Mouse (Mus musculus) lung, postnatal 0 days (tissue): Measurements from ENCODE around the gene Slc25a43. TPM values are rescaled to one million over a fixed set of nuclear protein-coding genes. Genes with fewer than 3 reads are reported as not detected.
A peak's percentile ranks its signal among the peaks of the same experiment; 100 is the strongest.

Experiments used
- ATAC-seq: fragments of 200-750 bp; cut with Nextera tagmentation; 2 replicates; pipeline ENCODE4 v1.8.0; 2017; ENCODE audit warnings: moderate library complexity
- DNase-seq: peaks from one replicate; pipeline ENCODE4 v3.0.0-alpha.2; 2016; ENCODE audit warnings: low spot score
- H3K27ac ChIP-seq: fragments of 300-500 bp; sonication (generic); 2 replicates; pipeline ENCODE4 v1.5.1; 2014; ENCODE audit warnings: antibody characterized with exemption, mild to moderate bottlenecking, low read length, mixed read lengths
- H3K27me3 ChIP-seq: fragments of 300-500 bp; sonication (generic); replicated peaks from 2 replicates; pipeline ENCODE4 v1.6.1; 2014; ENCODE audit warnings: low read length, mixed read lengths; ENCODE audit not compliant: insufficient read depth
- H3K36me3 ChIP-seq: fragments of 300-500 bp; sonication (generic); 2 replicates; pipeline ENCODE4 v1.6.1; 2014; ENCODE audit warnings: low read length, mixed read lengths; ENCODE audit not compliant: insufficient read depth
- H3K4me1 ChIP-seq: fragments of 300-500 bp; sonication (generic); 2 replicates; pipeline ENCODE4 v1.6.1; 2014; ENCODE audit warnings: antibody characterized with exemption, low read depth, low read length, mixed read lengths; ENCODE audit not compliant: insufficient read depth
- H3K4me2 ChIP-seq: fragments of 300-500 bp; sonication (generic); replicated peaks from 2 replicates; pipeline ENCODE4 v1.6.1; 2014; ENCODE audit warnings: low read depth, mild to moderate bottlenecking, low read length, moderate library complexity, mixed read lengths
- H3K4me3 ChIP-seq: fragments of 300-500 bp; sonication (generic); 2 replicates; pipeline ENCODE4 v1.5.1; 2014; ENCODE audit warnings: low read depth, low read length
- H3K9ac ChIP-seq: fragments of 300-500 bp; sonication (generic); replicated peaks from 2 replicates; pipeline ENCODE4 v1.6.1; 2014; ENCODE audit warnings: low read depth, mild to moderate bottlenecking
- H3K9me3 ChIP-seq: fragments of 300-500 bp; sonication (generic); 2 replicates; pipeline ENCODE4 v1.6.1; 2016; ENCODE audit warnings: low read length, mixed read lengths
- CTCF ChIP-seq: IDR thresholded peaks from 2 replicates; pipeline ENCODE4 v1.5.1; 2016; ENCODE audit warnings: antibody characterized with exemption, mild to moderate bottlenecking
- EP300 ChIP-seq: IDR thresholded peaks from 2 replicates; pipeline ENCODE4 v1.6.1; 2016; ENCODE audit warnings: antibody characterized with exemption, mild to moderate bottlenecking, control low read depth
- whole genome bisulfite sequencing: fragments of 180-500 bp; shearing (Covaris S2); extraction: QIAGEN DNeasy Blood & Tissue Kit; methylation state at CpG from one replicate; pipeline ENCODE4 v1.1.7; 2014; 5-methylcytosine and 5-hydroxymethylcytosine counted together
- polyA plus RNA-seq: library from polyadenylated mRNA; unstranded; fragments of >200 nt; fragmentation: Nextera tagmentation; extraction: Ambion mirVana; gene quantifications from 2 replicates; pipeline ENCODE4 v1.2.1, GENCODE M21; 2015

Slc25a43 gene
- polyA plus RNA-seq, 1 experiment from 2014 or later = 2.6 TPM

- no peaks in the 10 kb centered on the region for H3K27me3 ChIP-seq
- no peak overlapping the region for H3K4me3 ChIP-seq
- TF ChIP-seq EP300 (peak; percentile 34; the same call in 1 of the 2 replicates), CTCF (no peak)
- no peaks in the 10 kb centered on the region for H3K36me3 ChIP-seq
- H3K4me1 ChIP-seq = no peaks in the 10 kb centered on the region
- H3K4me2 ChIP-seq = no peak overlapping the region
- H3K27ac ChIP-seq = no peak overlapping the region
- H3K9me3 ChIP-seq = no peaks in the 10 kb centered on the region
- no peak overlapping the region for H3K9ac ChIP-seq
- ATAC-seq (0 out of 2 replicates have a peak, but pooled peaks have one; percentile 23), DNase-seq (peak; percentile 56)
- 49% methylated on average over 6 of the region's 6 CpGs for WGBS
These were observed 15.1 kb downstream of the Slc25a43 start for GRCm38 (mm10) chrX:36758566-36758965.

- 58% methylated on average over 6 of the region's 6 CpGs for WGBS
- H3K27ac ChIP-seq = no peak overlapping the region
- H3K9me3 ChIP-seq = no peaks in the 10 kb centered on the region
- no peaks in the 10 kb centered on the region for H3K27me3 ChIP-seq
- DNase-seq = peak; percentile 57
- peak; percentile 81 for TF ChIP-seq CTCF
- TF ChIP-seq EP300 = no peak
- no peak overlapping the region for H3K4me2 ChIP-seq
- ATAC-seq = peak; percentile 37; the same call in 1 of the 2 replicates
- H3K9ac ChIP-seq = no peak overlapping the region
- no peaks in the 10 kb centered on the region for H3K36me3 ChIP-seq
- no peaks in the 10 kb centered on the region for H3K4me1 ChIP-seq
- no peak overlapping the region for H3K4me3 ChIP-seq
These were observed 17.6 kb downstream of the Slc25a43 start for GRCm38 (mm10) chrX:36760946-36761635.

GRCm38 (mm10) chrX:36762289-36762688 is 18.8 kb downstream of the Slc25a43 start:
- Histone ChIP-seq H3K9ac (no peak overlapping the region), H3K27me3 (no peaks in the 10 kb centered on the region), H3K36me3 (no peaks in the 10 kb centered on the region), H3K4me2 (no peak overlapping the region), H3K4me3 (no peak overlapping the region), H3K9me3 (no peaks in the 10 kb centered on the region), H3K4me1 (no peaks in the 10 kb centered on the region), H3K27ac (no peak overlapping the region)
- 77% methylated on average over 5 of the region's 5 CpGs for WGBS
- no peak for DNase-seq
- no peak for TF ChIP-seq CTCF
- TF ChIP-seq EP300 = no peak
- ATAC-seq = no peak

GRCm38 (mm10) chrX:36762894-36763293 is 19.4 kb downstream of the Slc25a43 start:
- no peaks in the 10 kb centered on the region for H3K4me1 ChIP-seq
- ATAC-seq = peak; percentile 16; the same call in 1 of the 2 replicates
- DNase-seq = peak; percentile 17
- 54% methylated on average over 4 of the region's 4 CpGs for WGBS
- no peak overlapping the region for H3K9ac ChIP-seq
- no peaks in the 10 kb centered on the region for H3K27me3 ChIP-seq
- no peaks in the 10 kb centered on the region for H3K36me3 ChIP-seq
- H3K9me3 ChIP-seq = no peaks in the 10 kb centered on the region
- TF ChIP-seq CTCF (no peak), EP300 (no peak)
- no peak overlapping the region for H3K4me2 ChIP-seq
- no peak overlapping the region for H3K4me3 ChIP-seq
- H3K27ac ChIP-seq = no peak overlapping the region

- Histone ChIP-seq H3K4me3 (no peak overlapping the region), H3K27ac (no peak overlapping the region), H3K4me2 (no peak overlapping the region), H3K9me3 (no peaks in the 10 kb centered on the region), H3K27me3 (no peaks in the 10 kb centered on the region), H3K4me1 (no peaks in the 10 kb centered on the region), H3K9ac (no peak overlapping the region), H3K36me3 (no peaks in the 10 kb centered on the region)
- no peak for TF ChIP-seq EP300
- TF ChIP-seq CTCF = no peak
- 57% methylated on average over 11 of the region's 11 CpGs for WGBS
- DNase-seq (no peak), ATAC-seq (no peak)
These were observed 20.0 kb downstream of the Slc25a43 start for GRCm38 (mm10) chrX:36763298-36763933.

- H3K4me3 ChIP-seq = no peak overlapping the region
- WGBS = 41% methylated on average over 2 of the region's 2 CpGs
- H3K27ac ChIP-seq = no peak overlapping the region
- H3K36me3 ChIP-seq = no peaks in the 10 kb centered on the region
- DNase-seq (no peak), ATAC-seq (no peak)
- no peaks in the 10 kb centered on the region for H3K4me1 ChIP-seq
- no peaks in the 10 kb centered on the region for H3K27me3 ChIP-seq
- TF ChIP-seq CTCF = no peak
- TF ChIP-seq EP300 = no peak
- no peak overlapping the region for H3K9ac ChIP-seq
- H3K4me2 ChIP-seq = no peak overlapping the region
- no peaks in the 10 kb centered on the region for H3K9me3 ChIP-seq
These were observed 20.5 kb downstream of the Slc25a43 start for GRCm38 (mm10) chrX:36763934-36764317.
